Mouse (Mus musculus): Measurements from ENCODE around the gene Rbks. TPM values are rescaled to one million over a fixed set of nuclear protein-coding genes. Genes with fewer than 3 reads are reported as not detected.

The Rbks gene
- total RNA-seq, 2 experiments from 2014 or later, result 4.4 to 4.6 TPM

- DNase-seq (ENCODE audit: low spot score), result no peak
Observed at GRCm38 (mm10) chr5:31588016-31588415, 109.4 kb downstream of the Rbks start.

- DNase-seq (ENCODE audit: low spot score), result no peak
Observed at GRCm38 (mm10) chr5:31585526-31585925, 111.9 kb downstream of the Rbks start.

- no peak for DNase-seq (ENCODE audit: low spot score)
Observed at GRCm38 (mm10) chr5:31583261-31583660, 114.2 kb downstream of the Rbks start.

GRCm38 (mm10) chr5:31581932-31582331, 115.5 kb downstream of the Rbks start:
- DNase-seq (ENCODE audit: low spot score), result no peak

- DNase-seq (ENCODE audit: low spot score), result no peak
Observed at GRCm38 (mm10) chr5:31581263-31581662, 116.2 kb downstream of the Rbks start.

- DNase-seq (ENCODE audit: low spot score), result no peak
Observed at GRCm38 (mm10) chr5:31576539-31576975, 120.9 kb downstream of the Rbks start.

Small RNAs within 50 kb of the gene (microRNA-seq; reads per million reads assigned to microRNA genes)
- not detected for gene Mir3473e

Other genes starting within 250 kb of the Rbks start
- 10 to 100 TPM; 10.5 to 14.0 TPM for gene Zfp512, start 245.2 kb downstream of the Rbks start, total RNA-seq (2021)
- gene 4930548H24Rik, start 211.9 kb downstream of the Rbks start, total RNA-seq (2021), result not detected
- gene Gpn1, start 202.9 kb downstream of the Rbks start, total RNA-seq (2021), result 10 to 100 TPM; 18.6 to 19.2 TPM
- 10 to 100 TPM; 21.4 to 24.2 TPM for gene Slc4a1ap, start 170.6 kb downstream of the Rbks start, total RNA-seq (2021)
- 10 to 100 TPM; 12.1 to 12.5 TPM for gene Supt7l, start 169.8 kb downstream of the Rbks start, total RNA-seq (2021)
- gene Mrpl33, start 100.7 kb downstream of the Rbks start, total RNA-seq (2021), result 100 to 1,000 TPM; 269 to 270 TPM
- gene Babam2, start 57 bp upstream of the Rbks start, total RNA-seq (2021), result 10 to 100 TPM; 33.3 to 33.8 TPM

Measured in gastrocnemius, adult 18-20 months (tissue).